Mouse (Mus musculus) natural killer cell, adult 2 months (primary cell): ENCODE measurements at regions not wholly inside any gene's neighbourhood (a gene's known extent, or its start where the extent isn't known, plus 50 kb on each side); places are given as distances from the start of the nearest gene placed in this dataset.
"Not testable (repeated sequence)": the region's sequence is repeated elsewhere in the genome, so short reads cannot be mapped to it uniquely, and the experiment has no call there.

Experiments
- DNase-seq, 2 experiments: peaks; one replicate each; pipeline ENCODE4 v3.0.0; 2022; ENCODE audit warnings: low spot score in 2 of 2

DNA sequence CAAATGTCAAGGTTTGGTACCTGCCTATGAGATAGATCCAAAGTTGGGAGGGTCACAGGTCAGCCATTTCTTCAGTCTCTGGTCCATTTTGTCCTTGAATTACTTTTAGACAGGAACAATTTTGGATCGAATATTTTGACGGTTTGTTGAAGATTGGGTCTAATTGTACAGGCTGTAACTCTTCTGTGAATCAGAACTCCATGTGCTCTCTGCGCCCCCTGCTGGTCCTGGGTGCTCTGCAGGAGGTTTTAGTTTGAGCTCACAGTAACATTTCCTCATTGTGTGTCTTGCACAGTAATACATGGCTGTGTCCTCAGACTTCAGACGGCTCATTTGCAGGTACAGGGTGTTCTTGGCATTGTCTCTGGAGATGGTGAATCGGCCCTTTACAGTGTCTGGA, 158.1 kb downstream of the Adam6a start:
- DNase-seq, result not testable (repeated sequence)

DNA sequence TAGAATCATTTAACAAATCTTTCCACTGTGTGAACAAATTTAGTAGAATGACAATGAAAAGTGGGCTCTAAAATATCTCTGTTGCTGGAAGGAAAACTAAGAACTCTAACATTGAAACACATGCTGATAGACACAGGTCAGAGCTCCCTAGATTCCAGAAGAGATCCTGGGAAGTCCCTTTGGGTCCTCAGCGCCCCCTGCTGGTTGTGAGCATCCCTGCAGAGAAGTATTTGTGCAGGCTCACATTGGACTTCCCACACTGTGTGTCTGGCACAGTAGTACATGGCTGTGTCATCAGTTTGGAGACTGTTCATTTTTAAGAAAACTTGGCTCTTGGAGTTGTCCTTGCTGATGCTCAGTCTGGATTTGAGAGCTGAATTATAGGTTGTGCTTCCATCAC, 172.7 kb downstream of the Adam6a start:
- peak; percentile 2 to 3 for DNase-seq

DNA sequence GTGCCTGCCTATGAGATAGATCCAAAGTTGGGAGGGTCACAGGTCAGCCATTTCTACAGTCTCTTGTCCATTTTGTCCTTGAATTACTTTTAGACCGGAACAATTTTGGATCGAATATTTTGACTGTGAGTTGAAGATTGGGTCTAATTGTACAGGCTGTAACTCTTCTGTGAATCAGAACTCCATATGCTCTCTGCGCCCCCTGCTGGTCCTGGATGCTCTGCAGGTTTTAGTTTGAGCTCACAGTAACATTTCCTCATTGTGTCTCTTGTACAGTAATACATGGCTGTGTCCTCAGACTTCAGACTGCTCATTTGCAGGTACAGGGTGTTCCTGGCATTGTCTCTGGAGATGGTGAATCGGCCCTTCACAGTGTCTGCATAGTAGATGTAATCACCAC, 192.1 kb downstream of the Adam6a start:
- DNase-seq, result peak in 1 of 2 experiments; percentile 1

DNA sequence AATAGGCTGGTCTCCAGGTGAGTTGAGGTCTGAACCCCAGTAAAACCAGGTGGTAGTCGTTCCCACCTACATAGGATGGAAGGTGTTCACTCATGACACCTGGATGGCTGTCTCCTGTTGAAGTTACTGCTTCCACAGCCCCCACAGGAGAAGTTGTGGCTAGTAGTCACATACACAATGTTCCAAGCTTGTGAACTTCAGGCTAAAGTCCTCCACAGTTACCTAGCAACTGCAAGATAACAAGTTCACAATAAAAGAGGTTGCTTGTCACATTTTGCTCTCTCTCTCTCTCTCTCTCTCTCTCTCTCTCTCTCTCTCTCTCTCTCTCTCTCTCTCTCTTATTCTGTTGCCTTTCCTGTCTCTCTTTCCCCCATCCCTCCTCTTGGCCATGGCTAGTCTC, 202.6 kb downstream of the Adam6a start:
- DNase-seq, result no peak

DNA sequence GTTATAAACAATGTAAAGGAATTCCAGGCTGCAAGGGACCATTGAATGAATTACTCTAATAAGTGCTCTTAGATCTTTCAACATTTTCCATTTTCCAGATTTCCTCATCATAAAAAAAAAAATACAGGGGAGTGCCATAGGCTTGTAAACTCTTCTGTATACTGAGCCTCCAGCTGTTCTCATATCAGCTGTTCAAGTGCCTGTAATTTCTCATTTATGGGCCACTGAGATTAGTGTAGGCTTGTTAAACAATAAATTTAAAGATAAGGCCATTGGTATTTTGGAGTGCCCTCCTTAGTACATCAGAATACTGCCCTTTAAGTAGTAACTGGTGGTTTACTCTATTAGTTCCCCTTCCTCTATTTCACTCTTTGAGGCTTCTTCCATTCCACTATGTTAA, 204.3 kb downstream of the Adam6a start:
- DNase-seq, result no peak

DNA sequence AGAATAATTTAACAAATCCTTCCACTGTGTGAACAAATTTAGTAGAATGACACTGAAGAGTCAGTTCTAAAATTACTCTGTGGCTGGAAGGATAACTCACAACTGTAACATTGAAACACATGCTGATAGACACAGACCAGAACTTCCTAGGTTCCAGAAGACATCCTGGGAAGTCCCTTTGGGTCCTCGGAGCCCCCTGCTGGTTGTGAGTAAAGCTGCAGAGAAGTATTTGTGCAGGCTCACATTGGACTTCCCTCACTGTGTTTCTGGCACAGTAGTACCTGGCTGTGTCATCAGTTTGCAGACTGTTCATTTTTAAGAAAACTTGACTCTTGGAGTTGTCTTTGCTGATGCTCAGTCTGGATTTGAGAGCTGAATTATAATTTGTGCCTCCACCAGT, 225.9 kb downstream of the Adam6a start:
- DNase-seq, result no peak

DNA sequence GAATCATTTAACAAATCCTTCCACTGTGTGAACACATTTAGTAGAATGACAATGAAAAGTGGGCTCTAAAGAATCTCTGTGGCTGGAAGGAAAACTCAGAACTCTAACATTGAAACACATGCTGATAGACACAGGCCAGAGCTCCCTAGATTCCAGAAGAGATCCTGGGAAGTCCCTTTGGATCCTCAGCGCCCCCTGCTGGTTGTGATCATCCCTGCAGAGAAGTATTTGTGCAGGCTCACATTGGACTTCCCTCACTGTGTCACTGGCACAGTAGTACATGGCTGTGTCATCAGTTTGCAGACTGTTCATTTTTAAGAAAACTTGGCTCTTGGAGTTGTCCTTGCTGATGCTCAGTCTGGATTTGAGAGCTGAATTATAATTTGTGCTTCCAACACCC, 252.2 kb downstream of the Adam6a start:
- DNase-seq, result not testable (repeated sequence)

DNA sequence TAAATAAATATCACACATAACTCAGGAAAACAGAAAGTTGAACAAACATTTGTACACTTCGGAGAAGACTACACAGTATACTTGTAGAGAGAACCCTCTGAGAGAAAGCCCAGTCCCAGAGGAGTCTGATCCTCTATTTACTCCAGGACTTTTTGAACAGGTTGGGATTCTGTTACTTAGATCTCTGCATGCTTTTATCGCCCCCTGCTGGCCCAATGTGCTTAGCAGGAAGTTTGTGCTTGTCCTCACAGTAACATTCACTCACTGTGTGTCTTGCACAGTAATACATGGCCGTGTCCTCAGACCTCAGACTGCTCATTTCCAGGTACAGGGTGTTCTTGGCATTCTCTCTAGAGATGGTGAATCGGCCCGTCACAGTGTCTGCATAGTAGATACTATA, 282.7 kb downstream of the Adam6a start:
- DNase-seq, result no peak

DNA sequence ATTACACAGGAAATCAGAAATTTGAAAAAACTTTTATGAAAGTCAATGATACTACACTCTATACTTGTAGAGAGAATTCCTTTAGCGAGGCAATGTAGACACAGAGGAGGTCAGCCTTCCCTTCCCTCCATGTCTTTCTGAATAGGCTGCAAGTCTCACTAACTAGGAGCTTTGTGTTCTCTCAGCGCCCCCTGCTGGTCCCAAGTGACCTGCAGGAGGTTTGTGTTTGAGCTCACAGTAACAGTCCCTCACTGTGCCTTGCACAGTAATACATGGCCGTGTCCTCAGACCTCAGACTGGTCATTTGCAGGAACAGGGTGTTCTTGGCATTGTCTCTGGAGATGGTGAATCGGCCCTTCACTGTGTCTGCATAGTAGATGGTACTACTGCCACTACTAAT, 315.2 kb downstream of the Adam6a start:
- DNase-seq, result peak in 1 of 2 experiments; percentile 18

DNA sequence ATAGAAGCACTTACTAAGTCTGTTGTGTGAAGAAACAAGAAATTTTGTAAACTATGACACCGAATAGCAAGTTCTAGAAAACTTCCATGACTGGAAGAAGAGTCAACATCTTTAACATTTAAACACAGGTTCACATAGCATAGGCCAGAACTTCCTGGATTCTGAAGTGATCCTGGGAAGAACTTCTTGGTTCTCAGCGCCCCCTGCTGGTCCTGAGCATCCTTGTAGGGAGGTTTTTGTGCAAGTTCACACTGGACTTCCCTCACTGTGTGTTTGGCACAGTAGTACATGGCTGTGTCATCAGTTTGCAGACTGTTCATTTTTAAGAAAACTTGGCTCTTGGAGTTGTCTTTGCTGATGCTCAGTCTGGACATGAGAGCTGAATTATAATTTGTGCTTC, 335.1 kb downstream of the Adam6a start:
- no peak for DNase-seq

DNA sequence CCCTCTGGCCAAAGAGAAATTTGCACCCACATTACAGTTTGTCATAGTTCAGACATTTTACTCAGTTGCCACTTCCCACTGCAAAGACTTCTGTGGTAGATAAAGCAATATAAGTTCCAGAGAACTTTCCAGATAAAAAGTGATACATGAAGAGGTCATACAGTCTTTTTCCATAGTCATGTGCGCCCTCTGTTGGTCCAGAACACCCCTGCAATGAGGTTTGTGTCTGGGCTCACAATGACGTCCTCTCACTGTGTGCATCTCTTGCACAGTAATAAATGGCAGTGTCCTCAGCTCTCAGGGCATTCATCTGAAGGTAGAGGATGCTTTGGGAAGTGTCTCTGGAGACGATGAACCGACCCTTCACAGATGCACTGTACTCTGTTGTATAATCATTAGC, 352.4 kb downstream of the Adam6a start:
- no peak for DNase-seq

DNA sequence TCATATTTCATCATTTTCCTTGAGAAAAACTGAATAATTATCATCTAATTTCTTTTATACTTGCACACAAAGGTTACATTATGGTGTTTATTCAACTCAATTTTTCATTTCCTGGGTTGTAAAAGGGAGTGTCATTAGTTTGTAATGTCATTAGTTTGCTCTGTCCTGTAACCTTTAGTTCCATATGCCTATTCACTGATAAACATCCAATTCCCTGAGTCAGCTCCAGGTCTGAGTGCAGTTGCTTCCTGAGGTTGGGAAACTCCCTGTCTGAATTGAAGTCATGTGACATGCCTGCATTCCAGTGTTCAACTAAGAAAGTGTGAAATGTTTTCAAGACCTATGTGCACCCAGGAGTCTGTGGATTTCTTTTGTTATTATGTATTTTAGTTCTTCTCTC, 362.8 kb downstream of the Adam6a start:
- DNase-seq, result no peak

DNA sequence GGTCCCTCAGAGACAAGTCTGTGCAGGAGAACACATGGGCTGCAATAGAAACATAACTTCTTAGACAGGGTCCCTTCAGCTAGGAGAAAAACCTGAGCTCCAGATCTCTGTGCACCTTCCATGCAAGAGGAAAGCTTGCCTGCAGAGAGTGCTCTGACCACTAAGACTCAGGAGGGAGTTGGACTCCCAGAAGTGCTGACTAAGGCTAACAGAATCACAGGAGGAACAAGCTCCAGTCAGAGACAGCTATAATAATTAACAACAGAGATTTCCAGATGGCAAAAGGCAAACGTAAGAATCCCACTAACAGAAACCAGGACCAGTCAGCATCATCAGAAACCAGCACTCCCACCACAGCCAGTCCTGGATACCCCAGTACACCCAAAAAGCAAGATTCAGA, 364.0 kb downstream of the Adam6a start:
- DNase-seq, result no peak

DNA sequence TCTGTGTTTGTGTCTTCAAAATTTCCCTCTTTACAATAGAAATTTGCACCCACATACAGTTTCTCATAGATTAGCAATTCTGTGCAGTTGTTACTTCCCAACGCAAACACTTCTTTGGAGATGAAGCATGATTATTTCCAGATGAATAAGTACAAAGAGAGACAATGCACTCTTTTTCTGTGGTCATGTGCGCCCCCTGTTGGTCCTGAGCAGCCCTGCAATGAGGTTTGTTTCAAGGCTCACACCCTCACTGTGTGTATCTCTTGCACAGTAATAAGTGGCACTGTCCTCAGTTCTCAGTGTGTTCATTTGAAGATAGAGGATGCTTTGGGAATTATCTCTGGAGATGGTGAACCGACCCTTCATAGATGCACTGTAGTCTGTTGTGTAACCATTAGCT, 368.1 kb downstream of the Adam6a start:
- peak in 1 of 2 experiments; percentile 2 for DNase-seq

DNA sequence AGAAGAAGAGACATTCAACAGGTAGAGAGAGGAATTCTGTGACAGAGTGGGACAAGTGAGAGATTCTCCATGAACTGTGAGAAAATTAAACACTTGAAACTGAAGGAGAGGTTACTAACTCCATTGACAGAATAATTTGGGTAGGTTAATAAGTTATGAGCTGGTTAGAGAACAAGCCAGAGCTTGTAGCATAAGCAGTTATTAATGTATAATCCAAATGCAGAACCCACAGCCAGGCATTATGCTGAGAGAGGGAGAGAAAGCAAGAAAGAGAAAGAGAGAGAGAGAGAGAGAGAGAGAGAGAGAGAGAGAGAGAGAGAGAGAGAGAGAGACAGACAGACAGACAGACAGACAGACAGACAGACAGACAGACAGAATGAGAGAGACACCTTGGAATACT, 397.0 kb downstream of the Adam6a start:
- no peak for DNase-seq

DNA sequence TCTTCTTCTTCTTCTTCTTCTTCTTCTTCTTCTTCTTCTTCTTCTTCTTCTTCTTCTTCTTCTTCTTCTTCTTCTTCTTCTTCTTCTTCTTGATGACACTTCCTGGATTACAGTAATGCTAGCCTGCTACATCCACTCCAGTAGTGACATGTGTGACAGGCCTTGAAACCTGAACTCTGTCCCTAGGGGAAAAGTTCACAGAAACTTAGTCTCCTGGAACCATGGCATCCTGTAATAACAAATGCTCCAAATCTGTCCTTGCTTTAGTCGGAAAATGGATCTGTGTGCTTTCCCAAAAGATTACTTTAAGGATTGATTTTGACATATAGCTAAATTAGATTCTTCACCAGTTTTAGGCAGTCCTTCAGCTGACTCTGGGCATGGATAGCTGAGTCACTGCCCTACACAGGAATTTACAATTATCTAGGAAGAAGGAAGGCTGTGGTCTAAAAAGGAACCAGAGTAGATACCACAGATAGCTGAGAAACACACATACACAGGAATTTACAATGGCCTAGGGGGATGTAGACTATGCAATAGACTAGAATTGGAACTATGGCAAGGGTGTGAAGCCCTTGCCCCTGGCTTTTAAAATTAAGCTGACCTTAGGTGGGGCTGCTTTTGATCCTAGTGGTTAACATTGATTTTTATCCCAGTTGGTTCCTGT, 400.1 kb downstream of the Adam6a start:
- not testable (repeated sequence) for DNase-seq

DNA sequence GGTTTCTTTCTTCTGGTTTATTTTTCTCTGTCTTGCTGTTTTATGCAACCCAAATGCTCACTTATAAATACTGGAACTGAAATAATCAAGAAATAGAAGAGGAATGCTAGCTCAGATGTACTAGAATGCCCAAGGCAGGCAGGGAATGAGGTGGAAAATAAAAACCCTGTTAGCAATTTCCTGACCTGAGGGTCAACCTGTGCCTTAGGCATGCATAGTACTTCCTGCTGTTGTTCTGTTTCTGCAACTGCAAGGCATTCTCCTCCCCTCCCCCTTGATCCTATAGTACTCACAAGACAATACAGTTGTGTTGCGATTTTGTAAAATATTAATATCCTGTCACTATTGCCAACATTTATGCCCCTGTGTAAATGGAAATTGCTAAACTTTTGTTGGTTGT, 402.1 kb downstream of the Adam6a start:
- not testable (repeated sequence) for DNase-seq

DNA sequence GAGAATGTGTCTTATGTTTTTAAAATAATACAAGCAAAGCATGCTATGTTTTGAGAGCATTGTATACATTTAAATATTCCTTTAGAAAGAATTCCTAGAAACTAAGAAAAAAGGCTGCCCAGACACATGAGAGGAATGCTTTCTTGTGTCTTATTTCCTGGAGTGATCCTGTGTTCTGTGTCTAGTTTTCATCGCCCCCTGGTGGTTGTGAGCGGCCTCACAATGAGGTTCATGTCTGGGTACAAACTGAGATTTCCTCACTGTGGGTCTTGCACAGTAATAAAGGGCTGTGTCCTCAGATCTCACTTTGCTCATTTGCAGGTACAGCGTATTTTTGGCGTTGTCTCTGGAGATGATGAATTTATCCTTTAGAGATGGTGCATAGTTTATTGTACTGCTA, 404.3 kb downstream of the Adam6a start:
- DNase-seq, result not testable (repeated sequence)

DNA sequence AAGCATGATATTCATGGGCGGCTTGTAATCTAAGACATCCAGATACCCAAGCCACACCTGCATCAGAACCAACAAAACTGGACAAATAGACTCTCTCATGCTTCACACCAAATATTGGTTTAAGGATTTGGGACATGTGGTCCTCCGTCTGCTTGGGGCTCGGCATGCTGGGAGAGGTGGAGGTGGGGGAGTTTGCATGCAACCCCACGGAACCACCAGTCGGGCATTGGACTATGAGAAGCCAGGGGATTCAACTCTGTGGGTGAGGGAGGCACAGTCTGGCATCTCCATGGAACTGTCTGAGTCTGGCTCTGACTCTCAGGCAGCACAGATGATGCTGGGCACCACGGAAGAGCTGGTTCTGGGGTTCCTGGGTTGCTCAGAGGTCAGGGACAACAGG, 430.6 kb downstream of the Adam6a start:
- no peak for DNase-seq

DNA sequence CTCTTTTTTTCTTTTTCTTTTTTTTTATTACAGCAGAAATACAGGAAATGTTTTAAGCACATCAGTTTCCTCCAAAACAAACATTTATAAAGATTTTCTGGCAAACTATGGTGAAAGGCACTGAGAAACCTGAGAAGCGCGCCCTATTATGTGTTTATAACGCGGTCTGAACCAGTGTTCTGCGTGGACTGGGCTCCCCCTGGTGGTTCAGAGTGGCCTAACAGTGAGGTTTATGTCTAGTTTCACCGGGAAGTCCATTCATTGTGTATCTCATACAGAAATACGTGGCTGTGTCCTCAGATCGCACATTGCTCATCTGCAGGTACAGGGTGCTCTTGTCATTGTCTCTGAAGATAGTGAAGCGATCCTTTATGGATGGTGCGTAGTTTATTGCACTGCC, 437.9 kb downstream of the Adam6a start:
- peak; percentile 57 to 78 for DNase-seq

DNA sequence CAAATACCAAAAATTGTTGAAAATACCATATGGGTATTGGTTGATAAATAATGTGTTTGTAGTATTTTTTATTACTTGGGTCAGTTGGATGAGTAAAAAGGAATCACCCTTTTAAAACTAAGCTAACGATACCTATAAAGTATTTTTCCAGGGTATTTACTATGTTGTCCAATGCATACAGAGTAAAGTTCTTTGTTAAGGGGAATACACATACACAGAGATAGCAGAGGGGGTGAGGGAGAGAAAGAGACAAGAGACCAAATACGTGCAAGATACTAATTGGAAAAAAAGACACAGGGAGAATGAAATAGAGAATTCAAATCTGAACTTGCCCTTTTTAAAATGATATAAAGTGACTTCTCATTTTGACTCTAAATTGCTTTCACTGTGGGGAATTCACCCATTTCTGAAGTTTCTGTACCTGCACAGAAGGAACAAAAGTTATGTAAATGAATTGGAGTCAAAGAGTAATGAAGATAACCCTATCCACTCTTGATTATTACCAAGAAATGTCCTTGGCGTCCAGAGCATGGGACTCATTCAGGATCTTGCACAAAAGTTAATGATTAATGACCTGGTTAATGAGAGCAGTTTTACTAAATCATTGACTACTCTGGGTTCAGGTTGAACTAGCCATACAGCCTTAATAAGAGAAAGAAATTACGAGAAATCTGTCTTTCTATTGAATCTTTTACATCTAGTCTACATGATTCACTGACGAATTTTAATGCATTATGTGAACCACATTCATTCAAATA, 443.7 kb downstream of the Adam6a start:
- DNase-seq, result no peak

DNA sequence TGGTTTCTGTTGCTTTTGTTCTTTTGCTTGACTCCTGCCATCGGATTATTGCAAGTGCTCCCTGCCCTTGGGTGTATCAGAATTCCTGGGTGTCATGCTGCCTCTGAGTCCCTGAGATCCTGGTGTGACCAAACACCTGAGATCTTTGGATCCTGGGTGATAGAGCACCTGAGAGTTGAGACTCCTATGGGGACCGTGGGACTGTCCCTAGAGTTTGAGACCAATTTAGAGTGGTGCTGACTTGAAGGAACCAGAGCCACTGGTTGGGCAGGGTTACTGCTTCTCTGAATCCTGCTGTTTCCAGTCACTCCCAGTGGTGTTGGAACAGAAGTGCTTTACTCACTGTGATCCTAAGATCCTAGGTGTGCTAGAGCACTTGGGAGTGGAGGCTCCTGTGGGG, 448.7 kb downstream of the Adam6a start:
- DNase-seq, result no peak

DNA sequence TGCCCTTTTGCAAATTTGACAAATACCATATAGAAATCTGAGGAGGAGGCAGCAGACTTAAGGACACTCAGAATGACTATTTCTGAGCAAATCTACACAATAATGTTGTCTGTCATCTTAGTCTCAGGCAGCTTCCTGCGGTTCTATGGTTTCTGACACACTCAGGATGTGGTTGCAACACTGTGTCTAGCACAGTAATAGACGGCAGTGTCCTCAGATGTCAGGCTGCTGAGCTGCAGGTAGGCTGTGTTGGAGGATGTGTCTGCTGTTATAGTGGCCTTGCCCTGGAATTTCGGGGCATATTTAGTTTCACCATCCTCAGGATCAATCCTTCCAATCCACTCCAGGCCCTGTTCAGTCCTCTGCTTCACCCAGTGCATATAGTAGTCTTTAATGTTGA, 450.6 kb downstream of the Adam6a start:
- peak; percentile 71 to 79 for DNase-seq

DNA sequence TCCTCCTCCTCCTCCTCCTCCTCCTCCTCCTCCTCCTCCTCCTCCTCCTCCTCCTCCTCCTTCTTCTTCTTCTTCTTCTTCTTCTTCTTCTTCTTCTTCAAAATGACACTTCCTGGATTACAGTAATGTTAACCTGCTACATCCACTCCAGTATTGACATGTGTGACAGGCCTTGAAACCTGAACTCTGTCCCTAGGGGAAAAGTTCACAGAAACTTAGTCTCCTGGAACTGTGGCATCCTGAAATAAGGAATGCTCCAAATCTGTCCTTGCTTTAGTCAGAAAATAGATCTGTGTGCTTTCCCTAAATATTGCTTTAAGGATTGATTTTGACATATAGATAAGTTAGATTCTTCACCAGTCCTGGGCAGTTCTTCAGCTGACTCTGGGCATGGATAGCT, 464.8 kb downstream of the Adam6a start:
- DNase-seq, result not testable (repeated sequence)
